Comparison of ENCODE assay signal across 9 mouse cellular contexts in the genomic region with DNA sequence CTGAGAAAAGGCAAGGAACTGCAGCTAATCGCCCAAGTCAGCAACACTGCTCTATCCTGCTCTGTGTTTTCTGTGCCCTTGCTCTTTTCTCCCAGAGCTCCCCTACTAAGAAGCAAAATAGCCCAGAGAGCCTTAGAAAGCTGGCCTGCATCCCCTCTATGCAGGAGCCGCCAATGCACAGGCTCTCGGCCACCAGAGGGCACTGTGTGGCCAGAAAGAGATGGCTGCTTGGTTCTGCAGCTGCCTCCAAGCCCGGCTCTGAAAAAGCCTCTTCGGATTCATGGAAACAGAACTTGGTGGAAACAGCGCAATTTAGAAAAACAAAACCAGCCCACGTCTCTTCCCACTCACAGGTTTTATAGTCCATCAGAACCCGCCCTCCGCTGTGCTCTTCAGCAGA.
DNase-seq lines count a peak whose midpoint lies in the region; ATAC-seq and TF ChIP-seq lines count a peak whose summit lies in the region.
"Had no signal": no experiment of that assay in that cellular context is flagged by ENCODE, and none has a peak within 500 bp of the region (broad histone marks: within the 10 kb centered on the region; RNA-seq: fewer than 3 reads in every experiment).

No protein-coding gene starts in this region.

- peak; percentile 41 for DNase-seq in 416B (ENCODE audit: low read depth)
- peak; percentile 84 to 91 for DNase-seq in adrenal gland, adult (ENCODE audit: inconsistent age in 2 of 2, low spot score in 1 of 2)
- peak; percentile 69 for DNase-seq in gastrocnemius, postnatal 10 days
- peak; percentile 57 to 68 for DNase-seq in kidney, postnatal 25 days
- peak; percentile 50 for DNase-seq in liver, postnatal 0 days
- peak; percentile 46 for DNase-seq in ovary, postnatal 14 days (ENCODE audit: low spot score)
- peak; percentile 33 for DNase-seq in urinary bladder, postnatal 25 days (ENCODE audit: low spot score)

- H3K27me3 ChIP-seq in liver, postnatal 0 days (ENCODE audit: insufficient read depth, low read length), result no peaks in the 10 kb centered on the region

- no peak for TF ChIP-seq EP300 in liver, postnatal 0 days (IDR thresholded peaks at IDR 0.05; ENCODE audit: low read depth)

- no peaks in the 10 kb centered on the region for H3K4me1 ChIP-seq in liver, postnatal 0 days (ENCODE audit: insufficient read depth)

- peak; percentile 63; the same call in 1 of the 2 replicates for ATAC-seq in common myeloid progenitor, adult 5-6 weeks (replicated peaks; ENCODE audit: low read depth, poor library complexity, severe bottlenecking)
- ATAC-seq in liver, postnatal 0 days, result no peak

- H3K9ac ChIP-seq in liver, postnatal 0 days (replicated peaks), result no peak overlapping the region

- no peaks in the 10 kb centered on the region for H3K36me3 ChIP-seq in liver, postnatal 0 days (replicated peaks; ENCODE audit: insufficient read depth, low read length)

- no peak overlapping the region for H3K27ac ChIP-seq in liver, postnatal 0 days (ENCODE audit: low read depth)

- TF ChIP-seq CTCF in liver, postnatal 0 days (IDR thresholded peaks at IDR 0.05; ENCODE audit: low read depth), result peak; percentile 72

- no peak overlapping the region for H3K4me2 ChIP-seq in liver, postnatal 0 days (ENCODE audit: low read depth, low read length)

- no peaks in the 10 kb centered on the region for H3K9me3 ChIP-seq in liver, postnatal 0 days (ENCODE audit: low read length)

- H3K4me3 ChIP-seq in liver, postnatal 0 days (ENCODE audit: low read depth, low read length), result no peak overlapping the region
- H3K4me3 ChIP-seq: erythroblast, embryonic 14.5 days had no signal

- WGBS in liver, postnatal 0 days (ENCODE audit: insufficient replicate concordance), result 16% methylated on average over 9 of the region's 9 CpGs

Comparison
In these comparisons a context has a peak if more than half of its experiments do, and no peak if none do; other contexts are left out.
1. DNase-seq: peak in every context shown above with its lines; median percentile 88 in adrenal gland, adult; 69 in gastrocnemius, postnatal 10 days; 62 in kidney, postnatal 25 days; 50 in liver, postnatal 0 days; 46 in ovary, postnatal 14 days; 41 in 416B; 33 in urinary bladder, postnatal 25 days.